Comparison of ENCODE assay signal across 25 mouse cellular contexts in genomic region chr10:101117158-101117557, GRCm38 (mm10).
A peak's percentile ranks its signal among the peaks of the same experiment; 100 is the strongest.
DNase-seq lines count a peak whose midpoint lies in the region; ATAC-seq lines count a peak whose summit lies in the region.
"Had no signal": no experiment of that assay in that cellular context is flagged by ENCODE, and none has a peak within 500 bp of the region (broad histone marks: within the 10 kb centered on the region; RNA-seq: fewer than 3 reads in every experiment).

No protein-coding gene starts in this region.

- H3K27me3 ChIP-seq in midbrain, embryonic 11.5 days (ENCODE audit: control insufficient read depth, insufficient read depth, low read length), result no peaks in the 10 kb centered on the region
- H3K27me3 ChIP-seq in midbrain, embryonic 10.5 days (ENCODE audit: low read depth, poor library complexity, severe bottlenecking), result no peaks in the 10 kb centered on the region
- H3K27me3 ChIP-seq: CH12.LX; embryonic facial prominence, embryonic 12.5 days; forebrain, embryonic 13.5 days; forebrain, embryonic 15.5 days; Patski had no signal

- no peak overlapping the region for H3K4me3 ChIP-seq in midbrain, embryonic 11.5 days (ENCODE audit: low read depth, low read length)
- H3K4me3 ChIP-seq in midbrain, embryonic 10.5 days, result no peak overlapping the region
- no peak overlapping the region for H3K4me3 ChIP-seq in macrophage (ENCODE audit: inconsistent target)
- H3K4me3 ChIP-seq: embryonic facial prominence, embryonic 10.5 days; embryonic facial prominence, embryonic 12.5 days; forebrain, embryonic 13.5 days; forebrain, embryonic 15.5 days had no signal

- no peaks in the 10 kb centered on the region for H3K4me1 ChIP-seq in midbrain, embryonic 11.5 days (ENCODE audit: control insufficient read depth, insufficient read depth, low read length)
- no peaks in the 10 kb centered on the region for H3K4me1 ChIP-seq in midbrain, embryonic 10.5 days
- H3K4me1 ChIP-seq: embryonic facial prominence, embryonic 12.5 days; forebrain, embryonic 13.5 days; forebrain, embryonic 15.5 days had no signal

- no peak overlapping the region for H3K9ac ChIP-seq in midbrain, embryonic 11.5 days (ENCODE audit: low read length)
- H3K9ac ChIP-seq: embryonic facial prominence, embryonic 12.5 days; forebrain, embryonic 13.5 days; forebrain, embryonic 15.5 days; forebrain, postnatal 0 days had no signal

- ATAC-seq in midbrain, embryonic 11.5 days (ENCODE audit: low FRiP score), result no peak
- ATAC-seq in megakaryocyte progenitor cell, adult 5-6 weeks (replicated peaks; ENCODE audit: poor library complexity), result peak; percentile 36
- ATAC-seq: activated CD4-positive, CD25-positive, alpha-beta regulatory T cell, adult 4 months; CD4-positive, CD25-positive, alpha-beta regulatory T cell, adult 4 months; forebrain, embryonic 13.5 days; forebrain, embryonic 15.5 days; forebrain, postnatal 0 days; Patski had no signal

- no peaks in the 10 kb centered on the region for H3K36me3 ChIP-seq in midbrain, embryonic 11.5 days (ENCODE audit: control insufficient read depth, insufficient read depth, low read length)
- H3K36me3 ChIP-seq in midbrain, embryonic 10.5 days, result no peaks in the 10 kb centered on the region
- no peaks in the 10 kb centered on the region for H3K36me3 ChIP-seq in macrophage (ENCODE audit: inconsistent target)
- H3K36me3 ChIP-seq: embryonic facial prominence, embryonic 10.5 days; embryonic facial prominence, embryonic 12.5 days; forebrain, embryonic 15.5 days; G1E had no signal

- H3K27ac ChIP-seq in midbrain, embryonic 11.5 days (ENCODE audit: low read depth, low read length), result no peak overlapping the region
- no peak overlapping the region for H3K27ac ChIP-seq in midbrain, embryonic 10.5 days (replicated peaks)
- peak overlapping the region; percentile 10; the same call in 1 of the 2 replicates for H3K27ac ChIP-seq in macrophage
- H3K27ac ChIP-seq: embryonic facial prominence, embryonic 10.5 days; embryonic facial prominence, embryonic 12.5 days; forebrain, embryonic 13.5 days; forebrain, embryonic 15.5 days had no signal

- H3K9me3 ChIP-seq in midbrain, embryonic 11.5 days (ENCODE audit: control insufficient read depth, low read length), result no peaks in the 10 kb centered on the region
- no peaks in the 10 kb centered on the region for H3K9me3 ChIP-seq in midbrain, embryonic 10.5 days (replicated peaks)
- H3K9me3 ChIP-seq: embryonic facial prominence, embryonic 10.5 days; embryonic facial prominence, embryonic 12.5 days; forebrain, embryonic 13.5 days; forebrain, embryonic 15.5 days; G1E had no signal

- H3K79me2 ChIP-seq in macrophage (ENCODE audit: inconsistent target), result no peaks in the 10 kb centered on the region

- peak; percentile 79 for DNase-seq in midbrain, embryonic 11.5 days (ENCODE audit: low spot score, missing footprints)
- DNase-seq in midbrain, embryonic 10.5 days (ENCODE audit: low spot score), result no peak
- no peak for DNase-seq in layer of hippocampus, postnatal 10 days (ENCODE audit: low spot score in 2 of 2)
- no peak for DNase-seq in frontal cortex, postnatal 36 days (ENCODE audit: low spot score in 2 of 2)
- DNase-seq: adrenal gland, adult 8-10 months; adrenal gland, postnatal 14 days; adrenal gland, postnatal 36 days; B cell, adult 2 months; cerebellum, adult 11-12 months; cerebellum, adult 2 months; cerebellum, adult 9-10 months; cerebellum, postnatal 10 days; cerebellum, postnatal 25 days; forebrain, postnatal 0 days had no signal

- no peak overlapping the region for H3K4me2 ChIP-seq in midbrain, embryonic 11.5 days
- H3K4me2 ChIP-seq: embryonic facial prominence, embryonic 12.5 days; forebrain, embryonic 13.5 days; forebrain, embryonic 15.5 days had no signal
